Mouse (Mus musculus): ENCODE measurements around the gene Tnfaip1. TPM values are rescaled to one million over a fixed set of nuclear protein-coding genes. Genes with fewer than 3 reads are reported as not detected.

The Tnfaip1 gene
- polyA plus RNA-seq, 1 experiment from 2014 or later, result 59.2 TPM

- ATAC-seq (ENCODE audit: low FRiP score), result no peak
- no peak for DNase-seq (ENCODE audit: low spot score)
- Histone ChIP-seq H3K27ac (no peak overlapping the region), H3K4me1 (replicated peaks; ENCODE audit: control insufficient read depth, insufficient read depth, low read length) (no peaks in the 10 kb centered on the region), H3K36me3 (replicated peaks; ENCODE audit: control insufficient read depth, insufficient read depth) (peaks cover 33% of the 10 kb centered on the region), H3K9ac (no peak overlapping the region), H3K4me2 (replicated peaks) (no peak overlapping the region), H3K27me3 (ENCODE audit: control insufficient read depth, insufficient read depth, low read length) (no peaks in the 10 kb centered on the region), H3K9me3 (ENCODE audit: control insufficient read depth, low read length) (no peaks in the 10 kb centered on the region), H3K4me3 (replicated peaks; ENCODE audit: low read length) (no peak overlapping the region)
- WGBS, result 84% methylated on average over 6 of the region's 6 CpGs
Observed at GRCm38 (mm10) chr11:78566775-78567174, 30.6 kb upstream of the Tnfaip1 start.

- Histone ChIP-seq H3K4me1 (replicated peaks; ENCODE audit: control insufficient read depth, insufficient read depth, low read length) (no peaks in the 10 kb centered on the region), H3K36me3 (replicated peaks; ENCODE audit: control insufficient read depth, insufficient read depth) (no peaks in the 10 kb centered on the region; the same call in 1 of the 2 replicates), H3K4me2 (replicated peaks) (no peak overlapping the region), H3K4me3 (replicated peaks; ENCODE audit: low read length) (no peak overlapping the region), H3K27ac (no peak overlapping the region), H3K9ac (no peak overlapping the region), H3K27me3 (ENCODE audit: control insufficient read depth, insufficient read depth, low read length) (no peaks in the 10 kb centered on the region), H3K9me3 (ENCODE audit: control insufficient read depth, low read length) (no peaks in the 10 kb centered on the region)
- 15% methylated on average over 4 of the region's 4 CpGs for WGBS
- DNase-seq (ENCODE audit: low spot score) (peak; percentile 89), ATAC-seq (ENCODE audit: low FRiP score) (peak; percentile 62; the same call in 1 of the 2 replicates)
Observed at GRCm38 (mm10) chr11:78560447-78560846, 24.3 kb upstream of the Tnfaip1 start.

- DNase-seq (ENCODE audit: low spot score), result no peak
- H3K4me3 ChIP-seq (replicated peaks; ENCODE audit: low read length), result no peak overlapping the region
- ATAC-seq (ENCODE audit: low FRiP score), result no peak
- no peak overlapping the region for H3K9ac ChIP-seq
- no peak overlapping the region for H3K27ac ChIP-seq
- no peaks in the 10 kb centered on the region for H3K27me3 ChIP-seq (ENCODE audit: control insufficient read depth, insufficient read depth, low read length)
- 60% methylated on average over 8 of the region's 8 CpGs for WGBS
- H3K9me3 ChIP-seq (ENCODE audit: control insufficient read depth, low read length), result peaks cover 10% of the 10 kb centered on the region; the same call in 1 of the 2 replicates
- no peaks in the 10 kb centered on the region for H3K36me3 ChIP-seq (replicated peaks; ENCODE audit: control insufficient read depth, insufficient read depth)
- H3K4me1 ChIP-seq (replicated peaks; ENCODE audit: control insufficient read depth, insufficient read depth, low read length), result no peaks in the 10 kb centered on the region
- H3K4me2 ChIP-seq (replicated peaks), result no peak overlapping the region
Observed at GRCm38 (mm10) chr11:78557241-78557640, 21.1 kb upstream of the Tnfaip1 start.

- Histone ChIP-seq H3K36me3 (replicated peaks; ENCODE audit: control insufficient read depth, insufficient read depth) (no peaks in the 10 kb centered on the region), H3K27me3 (ENCODE audit: control insufficient read depth, insufficient read depth, low read length) (no peaks in the 10 kb centered on the region), H3K4me3 (replicated peaks; ENCODE audit: low read length) (no peak overlapping the region), H3K4me2 (replicated peaks) (no peak overlapping the region), H3K9me3 (ENCODE audit: control insufficient read depth, low read length) (peaks cover 10% of the 10 kb centered on the region; the same call in 1 of the 2 replicates), H3K27ac (no peak overlapping the region), H3K4me1 (replicated peaks; ENCODE audit: control insufficient read depth, insufficient read depth, low read length) (no peaks in the 10 kb centered on the region; the same call in 1 of the 2 replicates), H3K9ac (no peak overlapping the region)
- no peak for ATAC-seq (ENCODE audit: low FRiP score)
- no peak for DNase-seq (ENCODE audit: low spot score)
- WGBS, result 92% methylated on average over 4 of the region's 4 CpGs
Observed at GRCm38 (mm10) chr11:78556070-78556469, 19.9 kb upstream of the Tnfaip1 start.

GRCm38 (mm10) chr11:78555623-78556022, 19.5 kb upstream of the Tnfaip1 start:
- Histone ChIP-seq H3K4me3 (replicated peaks; ENCODE audit: low read length) (no peak overlapping the region), H3K4me1 (replicated peaks; ENCODE audit: control insufficient read depth, insufficient read depth, low read length) (no peaks in the 10 kb centered on the region; the same call in 1 of the 2 replicates), H3K27me3 (ENCODE audit: control insufficient read depth, insufficient read depth, low read length) (no peaks in the 10 kb centered on the region), H3K9me3 (ENCODE audit: control insufficient read depth, low read length) (peaks cover 10% of the 10 kb centered on the region; the same call in 1 of the 2 replicates), H3K9ac (no peak overlapping the region), H3K36me3 (replicated peaks; ENCODE audit: control insufficient read depth, insufficient read depth) (no peaks in the 10 kb centered on the region), H3K4me2 (replicated peaks) (no peak overlapping the region), H3K27ac (no peak overlapping the region)
- DNase-seq (ENCODE audit: low spot score) (no peak), ATAC-seq (ENCODE audit: low FRiP score) (no peak)
- 85% methylated on average over 3 of the region's 3 CpGs for WGBS

- H3K27ac ChIP-seq, result peak overlapping the region; percentile 82
Observed at GRCm38 (mm10) chr11:78551059-78551398, 14.9 kb upstream of the Tnfaip1 start.

GRCm38 (mm10) chr11:78550168-78551058, 14.3 kb upstream of the Tnfaip1 start, which contains the start of gene Tmem97:
TSS of gene Tmem97 (minus strand) at chr11:78550777.
- peak within 1 kb of the TSS; percentile 82 for H3K27ac ChIP-seq
- peaks cover 10% of the 10 kb centered on the region; the same call in 1 of the 2 replicates for H3K9me3 ChIP-seq (ENCODE audit: control insufficient read depth, low read length)
- peak within 1 kb of the TSS; percentile 89 for H3K4me2 ChIP-seq (replicated peaks)
- under 1% methylated on average over 60 of the region's 60 CpGs for WGBS
- no peaks in the 10 kb centered on the region for H3K36me3 ChIP-seq (replicated peaks; ENCODE audit: control insufficient read depth, insufficient read depth)
- H3K9ac ChIP-seq, result peak within 1 kb of the TSS; percentile 71
- H3K4me3 ChIP-seq (replicated peaks; ENCODE audit: low read length), result peak within 1 kb of the TSS; percentile 66
- no peaks in the 10 kb centered on the region for H3K27me3 ChIP-seq (ENCODE audit: control insufficient read depth, insufficient read depth, low read length)
- ATAC-seq (ENCODE audit: low FRiP score) (peak; percentile 100), DNase-seq (ENCODE audit: low spot score) (peak; percentile 95)
- H3K4me1 ChIP-seq (replicated peaks; ENCODE audit: control insufficient read depth, insufficient read depth, low read length), result peaks cover 11% of the 10 kb centered on the region

More at GRCm38 (mm10) chr11:78551059-78551398, 14.9 kb upstream of the Tnfaip1 start:
- ATAC-seq (ENCODE audit: low FRiP score) (peak; percentile 22), DNase-seq (ENCODE audit: low spot score) (no peak)
- no peaks in the 10 kb centered on the region for H3K36me3 ChIP-seq (replicated peaks; ENCODE audit: control insufficient read depth, insufficient read depth)
- peak overlapping the region; percentile 89 for H3K4me2 ChIP-seq (replicated peaks)
- peaks cover 11% of the 10 kb centered on the region for H3K4me1 ChIP-seq (replicated peaks; ENCODE audit: control insufficient read depth, insufficient read depth, low read length)
- no peaks in the 10 kb centered on the region for H3K27me3 ChIP-seq (ENCODE audit: control insufficient read depth, insufficient read depth, low read length)
- WGBS, result 35% methylated on average over 6 of the region's 6 CpGs
- H3K9me3 ChIP-seq (ENCODE audit: control insufficient read depth, low read length), result peaks cover 10% of the 10 kb centered on the region; the same call in 1 of the 2 replicates
- peak overlapping the region; percentile 66 for H3K4me3 ChIP-seq (replicated peaks; ENCODE audit: low read length)
- H3K9ac ChIP-seq, result peak overlapping the region; percentile 51

- Histone ChIP-seq H3K27ac (no peak overlapping the region; the same call in 1 of the 2 replicates), H3K9ac (peak overlapping the region; percentile 71), H3K4me2 (replicated peaks) (peak overlapping the region; percentile 89), H3K36me3 (replicated peaks; ENCODE audit: control insufficient read depth, insufficient read depth) (0 out of 2 replicates have a peak, but pooled peaks cover 2% of the 10 kb centered on the region), H3K4me3 (replicated peaks; ENCODE audit: low read length) (peak overlapping the region; percentile 66), H3K27me3 (ENCODE audit: control insufficient read depth, insufficient read depth, low read length) (no peaks in the 10 kb centered on the region), H3K9me3 (ENCODE audit: control insufficient read depth, low read length) (peaks cover 10% of the 10 kb centered on the region; the same call in 1 of the 2 replicates), H3K4me1 (replicated peaks; ENCODE audit: control insufficient read depth, insufficient read depth, low read length) (peaks cover 11% of the 10 kb centered on the region)
- DNase-seq (ENCODE audit: low spot score) (no peak), ATAC-seq (ENCODE audit: low FRiP score) (no peak)
- 19% methylated on average over 5 of the region's 5 CpGs for WGBS
Observed at GRCm38 (mm10) chr11:78549491-78549987, 13.4 kb upstream of the Tnfaip1 start.

GRCm38 (mm10) chr11:78547718-78548460, 11.8 kb upstream of the Tnfaip1 start:
- Histone ChIP-seq H3K27ac (no peak overlapping the region), H3K36me3 (replicated peaks; ENCODE audit: control insufficient read depth, insufficient read depth) (peaks cover 15% of the 10 kb centered on the region), H3K27me3 (ENCODE audit: control insufficient read depth, insufficient read depth, low read length) (no peaks in the 10 kb centered on the region), H3K4me3 (replicated peaks; ENCODE audit: low read length) (no peak overlapping the region), H3K4me1 (replicated peaks; ENCODE audit: control insufficient read depth, insufficient read depth, low read length) (peaks cover 11% of the 10 kb centered on the region), H3K9me3 (ENCODE audit: control insufficient read depth, low read length) (0 out of 2 replicates have a peak, but pooled peaks cover under 1% of the 10 kb centered on the region), H3K4me2 (replicated peaks) (no peak overlapping the region), H3K9ac (no peak overlapping the region)
- ATAC-seq (ENCODE audit: low FRiP score) (no peak), DNase-seq (ENCODE audit: low spot score) (no peak)
- WGBS, result 85% methylated on average over 2 of the region's 2 CpGs

Data from hindbrain, embryonic 14.5 days (tissue).